Mouse (Mus musculus) lung, postnatal 4 days (tissue): ENCODE data around the gene Gm11273.
"Not testable (repeated sequence)": the region's sequence is repeated elsewhere in the genome, so short reads cannot be mapped to it uniquely, and the experiment has no call there.

ENCODE experiments used
- DNase-seq, 2 experiments: peaks; one replicate each; pipeline ENCODE4 v3.0.0; 2021

Gm11273 gene

GRCm38 (mm10) chr13:21501182-21501581, at the start of gene Gm11273:
Gene Gm11273, minus strand, starts transcription at chr13:21501418.
- not testable (repeated sequence) for DNase-seq

- no peak for DNase-seq
These were observed 49.3 kb upstream of the Gm11273 start for GRCm38 (mm10) chr13:21550416-21551110.

- DNase-seq = no peak
These were observed 48.3 kb upstream of the Gm11273 start for GRCm38 (mm10) chr13:21549487-21549886.

GRCm38 (mm10) chr13:21542708-21543107, 41.5 kb upstream of the Gm11273 start, which contains the start of gene Olfr1366:
Gene Olfr1366, minus strand, starts transcription at chr13:21542808.
- DNase-seq = no peak

GRCm38 (mm10) chr13:21530781-21531201, 29.6 kb upstream of the Gm11273 start, which contains the start of gene Zkscan8:
Gene Zkscan8, minus strand, starts transcription at chr13:21531120.
- peak; percentile 91 to 93 for DNase-seq

GRCm38 (mm10) chr13:21530136-21530535, 28.9 kb upstream of the Gm11273 start:
- DNase-seq = no peak

GRCm38 (mm10) chr13:21506221-21506649, 5.0 kb upstream of the Gm11273 start:
- peak; percentile 85 to 86 for DNase-seq

- no peak for DNase-seq
These were observed 1.1 kb upstream of the Gm11273 start for GRCm38 (mm10) chr13:21502296-21502695.

- DNase-seq = no peak
These were observed 6.1 kb downstream of the Gm11273 start, which contains the start of gene AK157302 for GRCm38 (mm10) chr13:21495080-21495479. Gene AK157302, plus strand, starts transcription at chr13:21495223.

GRCm38 (mm10) chr13:21492847-21493246, 8.4 kb downstream of the Gm11273 start:
- DNase-seq = no peak

- no peak for DNase-seq
These were observed 14.3 kb downstream of the Gm11273 start for GRCm38 (mm10) chr13:21486881-21487280.

- DNase-seq = peak; percentile 71 to 74
These were observed 22.2 kb downstream of the Gm11273 start, which contains the start of the genes Zkscan4 and Gm10065 for GRCm38 (mm10) chr13:21478759-21479670. Gene Zkscan4, plus strand, starts transcription at chr13:21478907. Gene Gm10065, minus strand, starts transcription at chr13:21479441.

GRCm38 (mm10) chr13:21472427-21472826, 28.8 kb downstream of the Gm11273 start:
- DNase-seq = no peak

GRCm38 (mm10) chr13:21469097-21469496, 32.1 kb downstream of the Gm11273 start:
- DNase-seq = no peak

- DNase-seq = peak; percentile 86 to 91
These were observed 32.9 kb downstream of the Gm11273 start, which contains the start of gene Nkapl for GRCm38 (mm10) chr13:21468061-21469019. Gene Nkapl, minus strand, starts transcription at chr13:21468509.

- no peak for DNase-seq
These were observed 33.9 kb downstream of the Gm11273 start for GRCm38 (mm10) chr13:21467336-21467735.

- DNase-seq = not testable (repeated sequence)
These were observed 38.7 kb downstream of the Gm11273 start for GRCm38 (mm10) chr13:21462516-21462915.

- DNase-seq = peak; percentile 28 to 53
These were observed 44.9 kb downstream of the Gm11273 start for GRCm38 (mm10) chr13:21456347-21456746.

- no peak for DNase-seq
These were observed 47.1 kb downstream of the Gm11273 start for GRCm38 (mm10) chr13:21454133-21454532.

GRCm38 (mm10) chr13:21453449-21453848, 47.8 kb downstream of the Gm11273 start, which contains the start of gene Zscan26:
Gene Zscan26, minus strand, starts transcription at chr13:21453730.
- peak; percentile 85 to 86 for DNase-seq

- DNase-seq = no peak
These were observed 48.2 kb downstream of the Gm11273 start for GRCm38 (mm10) chr13:21453042-21453441.
